Mouse (Mus musculus): ENCODE data around the gene Kif5a. TPM values are rescaled to one million over a fixed set of nuclear protein-coding genes. Genes with fewer than 3 reads are reported as not detected.

Kif5a gene
- total RNA-seq, 2 experiments from 2014 or later: 7.4 to 16.9 TPM

DNA sequence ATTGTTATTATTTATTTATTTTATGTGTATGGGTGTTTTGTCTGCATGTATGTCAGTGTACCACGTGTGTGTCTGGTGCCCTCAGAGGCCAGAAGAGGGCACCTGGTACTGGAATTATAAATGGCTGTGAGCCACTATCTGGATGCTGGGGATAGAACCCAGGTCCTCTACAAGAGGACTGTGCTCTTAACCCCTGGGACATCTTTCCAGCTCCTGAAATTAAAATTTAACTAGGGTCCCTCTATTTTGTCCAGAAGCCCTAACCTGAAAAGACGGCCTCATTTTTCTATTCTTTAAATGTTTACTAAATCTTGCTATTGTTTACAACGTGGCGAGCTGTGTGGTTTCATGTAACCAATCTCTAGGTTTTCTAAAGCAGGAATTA lies 2.6 kb upstream of the Kif5a start:
- DNase-seq: no peak

DNA sequence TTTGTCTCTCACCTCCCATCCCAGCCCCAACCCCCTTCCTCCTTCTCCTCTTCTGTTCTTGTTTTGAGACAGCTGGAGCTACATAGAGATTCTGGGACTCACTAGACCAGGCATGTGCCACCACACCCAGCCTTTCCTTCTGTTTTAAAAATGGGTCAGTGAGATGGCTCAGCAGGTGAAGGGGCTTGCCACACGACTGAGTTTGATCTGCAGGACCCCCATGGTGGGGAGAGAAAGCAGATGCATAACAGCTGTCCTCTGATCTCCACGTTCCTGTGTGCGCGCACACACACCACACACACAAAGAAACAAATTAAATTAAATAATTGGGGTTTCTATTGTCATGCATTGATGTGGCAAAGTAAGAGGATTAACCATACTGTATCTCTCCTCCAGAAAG lies 1.8 kb upstream of the Kif5a start:
- no peak for DNase-seq

DNA sequence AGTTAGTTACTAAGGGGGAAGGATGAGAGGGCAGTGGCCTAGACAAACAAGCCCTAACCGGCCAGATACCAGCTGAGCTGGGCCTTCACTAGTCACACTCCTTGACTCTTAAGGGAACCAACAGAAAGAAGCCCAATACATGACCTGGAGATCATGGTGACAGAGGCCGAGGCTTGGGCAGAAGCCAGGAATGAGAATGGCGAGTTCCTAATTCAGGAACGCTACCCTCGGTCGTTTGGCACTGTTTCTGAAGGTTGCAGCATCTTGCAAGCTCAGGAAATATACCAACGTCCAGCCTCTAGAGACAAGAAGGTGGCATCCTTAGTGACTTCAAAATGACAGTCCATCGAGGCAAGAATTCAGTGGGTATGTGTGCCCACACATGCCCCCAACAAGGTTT lies 1.2 kb upstream of the Kif5a start:
- peak; percentile 35 for DNase-seq

DNA sequence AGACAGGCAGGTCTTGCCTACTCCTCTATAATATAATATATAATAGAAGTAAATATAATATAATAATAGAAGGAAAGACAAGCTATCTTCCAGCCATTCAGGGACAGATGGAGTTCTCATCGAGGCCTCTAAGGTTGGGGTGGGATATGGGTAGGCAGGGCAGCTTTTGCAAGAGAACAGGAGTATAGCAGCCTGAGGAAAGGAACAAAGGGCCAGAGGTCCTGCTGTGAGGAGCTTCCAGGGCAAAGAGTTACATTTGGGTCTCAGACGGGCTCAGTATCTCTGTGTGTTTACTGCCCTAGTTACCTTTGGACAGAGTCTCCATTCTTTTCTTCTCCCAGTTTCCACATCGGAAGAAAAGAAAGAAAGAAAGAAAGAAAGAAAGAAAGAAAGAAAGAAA lies 483 bp upstream of the Kif5a start:
- DNase-seq: no peak

DNA sequence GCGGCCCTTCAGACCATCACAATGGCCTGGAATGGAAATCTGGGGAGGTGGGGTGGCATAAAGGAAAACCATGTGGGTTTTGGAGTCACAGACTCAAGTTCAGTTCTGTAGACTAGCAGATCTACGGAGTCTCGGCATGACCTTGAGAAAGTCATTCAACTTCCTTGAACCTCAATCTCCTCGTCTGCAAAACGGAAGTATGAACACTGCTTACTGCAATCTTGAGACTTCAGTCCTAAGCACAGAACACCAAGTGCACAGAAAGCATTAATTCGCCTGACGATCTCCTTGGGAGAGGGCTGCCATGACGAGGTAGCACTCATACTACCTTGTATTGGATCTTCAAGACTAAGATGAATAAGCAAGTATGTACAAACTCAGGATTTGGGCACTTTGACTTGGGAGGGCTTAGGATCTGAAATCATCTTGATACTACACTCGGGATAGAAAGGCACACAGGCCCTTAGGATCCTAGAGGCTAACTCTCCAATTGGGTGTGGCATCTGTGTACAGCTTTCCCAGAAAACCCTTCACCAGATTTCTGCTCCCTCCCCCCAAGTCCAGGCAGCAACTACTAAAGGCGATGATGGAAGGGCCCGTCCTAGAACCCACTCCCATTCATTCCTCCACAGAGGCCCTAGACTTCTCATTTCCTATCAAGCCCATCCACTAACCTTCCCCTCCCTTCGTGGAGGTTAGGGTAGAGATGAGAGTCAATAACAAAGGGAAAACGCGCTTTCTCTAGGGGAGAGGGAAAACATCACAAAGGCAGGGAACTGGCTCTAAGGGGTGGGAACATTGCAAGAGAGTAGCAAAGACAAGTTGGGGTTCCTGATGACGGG lies 1.2 kb downstream of the Kif5a start:
- no peak for DNase-seq

DNA sequence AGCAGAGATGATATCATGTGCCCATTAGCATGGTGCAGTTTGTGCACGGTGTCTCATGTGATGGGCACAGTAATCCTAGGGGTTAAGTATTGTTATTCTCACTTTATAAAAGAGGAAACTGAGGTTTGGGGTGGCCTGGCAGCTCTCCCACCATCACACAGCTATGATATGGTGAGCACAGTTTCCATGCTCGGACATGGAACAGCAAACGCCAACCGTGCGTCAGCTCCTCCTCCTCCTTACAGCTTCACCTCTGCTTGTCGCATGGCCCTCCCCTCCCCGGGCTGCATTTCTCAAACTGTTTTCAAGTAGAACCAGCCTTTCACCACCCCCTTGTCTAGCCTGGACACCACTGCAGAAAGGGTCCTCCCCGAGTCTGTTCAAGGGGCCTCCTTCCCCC lies 4.7 kb downstream of the Kif5a start:
- DNase-seq: no peak

DNA sequence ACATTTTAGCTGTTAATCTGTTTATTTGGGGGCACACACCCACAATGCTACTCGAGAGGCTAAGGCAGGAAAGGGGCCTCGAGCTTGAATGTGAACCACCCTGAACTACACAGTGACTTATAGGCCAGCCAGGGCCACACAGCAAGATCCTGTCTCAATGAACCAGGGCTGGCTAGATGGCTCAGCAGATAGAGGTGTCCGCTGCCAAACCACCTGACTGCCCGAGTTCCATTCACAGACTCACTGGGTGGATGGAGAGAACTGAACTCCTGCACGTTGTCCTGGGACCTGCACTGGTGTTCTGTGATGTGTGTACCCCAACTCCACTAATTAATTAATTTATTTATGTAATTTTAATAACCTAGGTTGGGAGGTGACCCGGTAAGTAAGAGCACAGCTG lies 5.4 kb downstream of the Kif5a start:
- DNase-seq: no peak

DNA sequence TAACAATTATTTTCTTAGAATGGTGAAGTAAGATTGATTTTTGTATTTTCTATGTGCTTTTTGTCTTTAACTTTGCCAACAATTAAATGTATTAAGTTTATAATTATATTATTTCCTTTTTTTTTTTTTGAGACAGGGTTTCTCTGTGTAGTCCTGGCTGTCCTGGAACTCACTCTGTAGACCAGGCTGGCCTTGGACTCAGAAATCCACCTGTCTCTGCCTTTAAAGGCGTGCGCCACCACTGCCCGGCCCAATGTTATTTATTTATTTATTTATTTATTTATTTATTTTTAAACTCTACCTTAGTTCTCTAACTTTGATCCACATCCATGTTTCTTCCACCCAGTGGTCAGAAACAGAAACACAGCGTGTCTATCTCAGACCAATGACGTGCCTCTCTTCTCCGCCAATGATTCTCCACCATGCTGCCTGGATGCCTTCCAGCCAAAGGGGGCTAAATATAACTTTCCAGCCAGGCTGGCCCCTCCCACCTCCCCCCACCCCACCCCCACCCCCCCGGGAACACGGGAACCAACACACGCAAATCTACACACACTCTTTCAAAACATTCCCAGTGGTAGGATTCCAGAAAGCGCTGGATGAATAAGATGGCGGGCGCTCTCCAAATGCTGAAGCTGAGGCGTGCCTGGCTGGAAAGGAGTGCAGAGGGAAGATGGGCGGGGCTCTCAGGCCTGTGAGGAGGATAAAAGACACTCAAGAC lies 7.4 kb downstream of the Kif5a start:
- peak; percentile 79 for DNase-seq

DNA sequence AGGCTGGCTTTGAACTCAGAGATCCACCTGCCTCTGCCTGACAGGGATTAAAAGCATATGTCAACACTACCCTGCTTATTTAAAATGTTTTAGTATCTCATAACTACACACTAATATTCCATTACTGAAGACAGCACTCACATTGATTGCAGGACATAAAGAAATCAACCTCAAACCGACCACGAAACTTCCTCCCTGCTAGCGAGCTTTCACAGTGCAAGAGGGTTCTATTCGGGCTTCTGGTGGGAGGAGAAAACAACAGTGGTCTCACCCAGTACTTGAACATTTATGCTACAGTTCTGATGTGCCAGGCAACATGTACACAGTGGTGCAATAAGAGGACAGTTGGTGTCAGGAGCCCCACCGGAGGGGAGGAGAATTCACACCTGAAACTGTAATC lies 12.3 kb downstream of the Kif5a start:
- DNase-seq: no peak

DNA sequence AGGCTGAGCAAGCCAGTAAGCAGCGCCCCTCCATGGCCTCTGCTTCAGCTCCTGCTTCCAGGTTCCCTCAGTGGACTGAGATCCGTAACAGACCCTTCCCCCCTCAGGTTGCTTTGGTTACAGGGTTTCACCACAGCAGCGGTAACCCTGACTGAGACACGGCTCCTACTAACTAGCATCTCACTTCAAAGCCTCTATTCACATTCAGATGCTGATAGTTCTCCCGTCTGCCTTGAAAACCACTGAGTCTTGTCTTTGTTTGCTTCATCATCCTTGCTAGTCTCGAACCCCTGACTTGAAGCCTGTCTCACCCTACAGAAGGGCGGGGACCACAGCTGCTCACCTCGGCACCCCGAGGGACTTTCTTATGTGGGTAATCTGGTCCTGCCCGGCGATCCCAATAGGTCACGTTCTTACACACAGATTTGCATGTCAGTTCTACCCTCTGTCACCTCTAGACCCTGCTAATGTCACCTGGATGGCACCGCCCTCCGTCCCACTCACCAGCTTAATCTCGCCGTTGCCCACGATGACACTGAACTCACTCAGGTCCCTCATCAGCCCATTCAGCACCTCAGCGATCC lies 24.8 kb downstream of the Kif5a start:
- no peak for DNase-seq

DNA sequence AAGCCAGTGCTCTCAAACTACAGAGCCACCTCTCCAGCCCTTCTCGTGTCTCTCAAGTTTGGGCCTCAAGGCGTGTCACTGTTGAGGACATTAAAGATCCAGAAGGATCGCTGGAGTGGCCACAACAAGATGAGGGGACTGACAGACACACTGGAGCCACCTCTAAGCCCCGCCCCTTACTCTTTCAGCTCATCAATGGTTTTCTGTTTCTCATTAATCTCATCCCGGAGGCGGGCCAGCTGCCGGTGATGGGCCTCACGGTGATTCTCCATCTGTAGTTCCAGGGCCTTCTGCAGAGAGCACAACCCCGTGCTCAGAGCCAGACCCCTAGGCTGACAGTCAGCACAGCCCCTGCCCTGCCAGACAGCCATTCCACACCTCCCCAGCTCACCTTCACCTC lies 26.6 kb downstream of the Kif5a start:
- DNase-seq: no peak

DNA sequence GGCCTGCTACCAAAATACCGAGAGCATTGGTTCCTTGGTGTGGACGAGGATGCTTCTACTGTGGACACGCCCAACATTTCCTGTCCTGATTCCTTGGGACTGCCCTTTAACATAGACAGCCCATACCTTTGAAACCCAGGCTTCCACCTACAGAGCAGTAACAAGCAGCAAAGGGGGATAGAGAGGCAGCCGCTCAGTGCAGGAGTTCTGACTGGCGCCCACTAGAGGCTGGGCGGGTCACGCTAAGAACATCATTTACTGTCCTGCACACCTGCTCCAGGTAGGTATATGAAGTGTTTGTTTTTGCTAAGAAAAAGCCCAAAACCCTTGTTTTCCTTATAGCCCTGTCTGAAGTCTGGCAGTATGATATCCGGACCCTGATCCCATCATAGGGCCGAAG lies 30.0 kb downstream of the Kif5a start:
- no peak for DNase-seq

DNA sequence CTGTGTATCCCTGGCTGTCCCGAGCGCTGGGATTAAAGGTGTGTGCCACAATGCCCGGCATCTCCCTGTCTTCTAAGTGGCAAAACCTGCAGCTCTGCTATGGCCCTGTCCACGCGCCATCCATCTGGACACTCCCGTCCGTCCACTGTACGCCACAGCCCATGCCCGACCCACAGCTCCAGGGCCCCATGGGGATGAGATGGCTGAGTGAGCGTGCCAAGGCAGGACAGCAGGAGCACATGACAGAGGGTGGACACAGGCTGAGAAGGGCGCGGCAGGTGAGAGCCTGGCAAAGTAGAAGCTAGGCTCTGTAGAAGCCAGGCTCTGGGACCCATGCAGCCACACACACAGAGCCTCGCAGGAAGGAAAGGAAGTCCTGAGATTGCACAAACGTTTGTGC lies 31.4 kb downstream of the Kif5a start:
- DNase-seq: no peak

DNA sequence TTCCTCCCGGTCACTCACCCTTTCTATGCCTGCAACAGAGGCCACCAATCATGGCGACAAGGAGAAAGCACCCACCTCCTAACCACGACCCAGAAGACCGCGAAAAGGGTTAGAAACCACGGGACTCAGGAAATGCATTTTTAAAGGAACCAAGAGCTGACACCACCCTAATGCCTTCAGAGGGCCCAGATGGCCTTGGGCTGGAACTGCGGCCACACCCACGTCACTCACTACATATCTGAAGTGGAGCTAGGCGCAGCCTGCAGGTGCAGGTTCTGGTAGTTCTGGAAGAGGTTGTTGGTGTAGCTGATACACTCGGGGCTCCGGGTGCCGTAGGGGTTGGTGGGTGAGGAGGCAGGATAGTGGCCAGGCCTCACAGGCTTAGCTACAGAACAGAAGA lies 32.5 kb downstream of the Kif5a start:
- no peak for DNase-seq

DNA sequence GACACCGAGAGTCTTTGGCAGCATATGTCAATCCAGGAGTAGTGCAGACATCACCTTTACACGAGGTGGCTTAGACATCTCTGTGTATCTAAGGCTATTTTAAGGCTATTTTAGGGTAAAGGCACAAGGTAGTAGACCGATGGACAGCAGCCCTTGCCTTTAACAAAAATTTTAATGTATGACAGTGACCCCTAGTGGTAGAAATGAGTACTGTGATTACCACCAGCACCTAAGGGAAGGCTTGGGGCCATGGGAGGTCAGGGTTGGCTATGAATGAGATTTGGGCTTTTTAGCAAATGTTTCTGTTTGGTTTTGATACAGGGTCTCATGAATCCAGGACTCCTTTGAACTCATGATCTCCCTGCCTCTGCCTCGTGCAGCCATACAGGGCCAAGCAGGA lies 34.3 kb downstream of the Kif5a start:
- DNase-seq: peak; percentile 56

DNA sequence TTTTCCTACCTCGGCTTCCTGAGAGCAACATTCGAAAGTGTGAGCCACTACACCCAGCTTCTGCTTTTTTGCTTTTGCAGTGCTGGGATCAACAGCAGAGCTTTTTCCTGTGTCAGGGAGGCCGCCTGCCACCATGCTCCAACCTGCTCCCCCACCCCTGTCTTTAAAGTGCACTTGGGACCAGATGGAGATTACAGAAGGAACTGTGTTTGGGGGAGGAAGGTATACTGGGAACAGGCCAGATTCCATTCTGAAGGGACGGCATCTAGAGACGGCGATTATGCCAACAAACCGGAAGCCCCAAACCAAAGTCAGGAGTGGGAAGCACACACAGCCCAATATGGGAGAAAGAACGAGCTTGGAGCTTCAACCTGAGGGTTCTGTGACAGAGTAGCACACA lies 36.0 kb downstream of the Kif5a start:
- no peak for DNase-seq

DNA sequence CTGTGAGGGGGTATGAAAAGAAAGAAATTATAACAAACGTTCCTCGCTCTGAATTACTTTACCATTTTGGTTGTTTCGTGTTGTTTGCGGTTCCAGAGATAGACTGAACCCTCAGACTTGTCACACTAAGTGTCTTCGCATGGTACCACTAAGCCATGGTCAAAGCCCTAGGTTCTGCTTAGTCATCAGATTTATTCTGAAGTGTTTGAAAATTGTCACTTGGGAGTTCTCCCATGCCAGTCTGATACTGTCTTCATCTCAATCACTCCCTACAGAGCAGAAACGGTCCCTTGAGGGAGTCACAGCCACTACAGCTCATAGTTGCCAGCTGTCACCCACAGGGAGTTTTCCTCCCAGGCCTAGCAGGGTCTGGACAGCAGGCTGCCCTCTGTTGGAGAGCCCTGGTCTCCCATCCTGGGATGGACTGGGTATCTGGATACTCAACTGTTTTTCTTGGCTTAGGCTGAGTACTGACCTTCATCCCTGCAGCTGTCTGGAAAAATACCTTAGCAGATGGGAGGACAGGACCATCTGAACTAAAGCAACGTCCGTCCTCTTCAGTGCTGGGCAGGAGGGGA lies 36.7 kb downstream of the Kif5a start:
- peak; percentile 67 for DNase-seq

DNA sequence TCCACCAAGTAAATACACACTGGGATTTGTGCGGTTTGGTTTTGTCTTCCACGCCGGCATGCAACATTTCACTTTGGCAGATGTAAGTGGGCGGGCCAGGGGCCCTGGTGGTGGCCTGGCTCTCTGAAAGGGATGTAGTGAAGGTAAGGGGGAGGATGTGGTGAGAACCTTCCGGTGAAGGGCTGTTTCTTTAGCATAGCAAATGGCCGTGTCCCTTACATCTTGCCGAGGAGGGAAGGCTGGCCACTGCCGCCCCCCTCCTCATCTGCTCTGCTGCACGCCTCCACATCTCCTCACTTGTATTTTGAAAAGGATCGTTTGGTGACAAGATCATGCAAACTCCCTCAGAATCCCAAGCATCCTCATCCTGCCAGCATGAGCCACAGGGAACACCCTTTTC lies 37.4 kb downstream of the Kif5a start:
- DNase-seq: no peak

DNA sequence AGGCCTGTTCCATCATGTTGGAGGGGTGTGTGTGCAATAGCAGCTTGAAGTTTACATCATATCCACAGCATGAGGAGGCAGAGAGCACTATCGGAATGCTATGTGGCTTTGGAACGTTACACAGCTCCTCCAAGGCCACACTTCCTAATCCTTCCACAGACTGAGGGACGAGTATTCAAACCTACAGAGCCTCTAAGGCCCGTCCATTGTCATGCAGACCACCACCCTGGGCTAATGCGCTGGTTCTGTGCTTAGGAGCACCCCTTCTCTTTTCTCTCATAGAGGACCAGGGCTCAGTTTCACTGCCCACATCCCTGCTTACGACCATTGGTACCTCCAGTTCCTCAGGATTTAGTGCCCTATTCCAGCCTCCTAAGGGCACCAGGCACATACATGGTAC lies 37.9 kb downstream of the Kif5a start:
- no peak for DNase-seq

DNA sequence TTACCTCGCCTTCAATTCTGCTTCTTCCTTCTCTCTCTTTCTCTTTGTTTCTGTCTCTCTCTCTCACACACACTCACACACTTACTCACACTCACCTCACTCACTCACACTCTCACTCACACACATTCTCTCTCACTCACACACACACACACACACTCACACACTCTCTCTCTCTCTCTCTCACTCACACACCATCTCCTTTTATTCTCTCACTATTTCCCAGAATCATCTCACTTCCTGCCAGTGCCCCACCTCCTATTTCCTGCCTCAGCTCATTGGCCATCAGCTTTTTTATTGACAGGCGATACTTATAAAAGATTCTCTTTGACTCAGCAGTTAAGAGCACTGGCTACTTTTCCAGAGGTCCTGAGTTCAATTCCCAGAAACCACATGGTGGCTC lies 44.8 kb downstream of the Kif5a start:
- DNase-seq: no peak

DNA sequence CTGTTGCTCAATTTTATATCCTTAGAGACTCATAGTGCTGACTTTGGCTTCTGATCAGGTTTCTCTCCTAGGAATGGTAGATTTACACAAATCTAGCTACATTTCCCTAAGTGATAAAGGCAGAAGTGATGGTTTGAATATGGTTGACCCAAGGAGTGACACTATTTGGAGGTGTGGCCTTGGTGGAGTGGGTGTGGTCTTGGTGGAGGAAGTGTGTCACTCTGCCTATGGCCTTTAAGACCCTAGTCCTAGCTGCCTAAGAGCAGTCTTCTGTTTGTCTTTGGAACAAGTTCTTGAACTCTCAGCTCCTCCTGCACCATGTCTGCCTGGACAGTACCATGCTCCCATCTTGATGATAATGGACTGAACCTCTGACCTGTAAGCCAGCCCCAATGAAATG lies 46.0 kb downstream of the Kif5a start:
- no peak for DNase-seq

DNA sequence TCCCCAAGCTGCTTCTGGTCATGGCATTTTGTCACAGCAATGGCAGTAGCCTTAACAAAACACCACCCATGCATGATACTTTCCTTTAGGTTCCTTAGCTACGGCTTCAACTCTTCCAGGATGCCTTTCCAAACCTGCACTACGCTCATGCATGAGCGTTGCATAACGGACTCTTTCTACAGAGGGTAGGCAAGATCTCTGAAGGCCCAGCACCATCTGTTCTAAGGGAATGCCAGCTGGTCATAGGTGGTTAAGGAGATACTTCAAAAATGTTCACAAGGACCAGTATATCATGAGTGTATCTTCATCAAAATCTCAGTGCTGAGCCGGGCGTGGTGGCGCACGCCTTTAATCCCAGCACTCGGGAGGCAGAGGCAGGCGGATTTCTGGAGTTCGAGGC lies 46.7 kb downstream of the Kif5a start:
- no peak for DNase-seq

DNA sequence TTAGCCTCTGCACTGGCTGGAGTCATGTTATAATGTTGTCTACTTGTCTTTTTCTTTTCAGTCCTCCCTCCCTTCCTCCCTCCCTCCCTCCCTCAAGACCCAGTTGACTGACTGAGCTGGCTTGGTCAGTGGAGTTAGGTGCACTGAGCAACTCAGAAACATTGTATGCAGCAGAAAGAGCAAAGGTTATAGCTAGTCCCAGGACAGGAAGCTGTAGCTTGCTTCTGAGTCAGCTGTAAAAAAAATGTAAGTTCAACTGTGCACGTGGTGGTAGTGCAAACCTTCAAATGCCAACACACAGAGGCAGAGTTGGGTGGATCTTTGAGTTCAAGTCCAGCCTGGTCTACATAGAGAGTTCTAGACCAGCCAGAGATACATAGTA lies 48.7 kb downstream of the Kif5a start:
- no peak for DNase-seq
